Mouse (Mus musculus) embryonic facial prominence, embryonic 10.5 days (tissue): ENCODE measurements around the gene Slc35b2. TPM values are rescaled to one million over a fixed set of nuclear protein-coding genes. Genes with fewer than 3 reads are reported as not detected.

Experiments
- DNase-seq: peaks from one replicate; pipeline ENCODE4 v3.0.0-alpha.2; 2017; ENCODE audit warnings: low spot score
- H3K27ac ChIP-seq: fragments of 300-500 bp; sonication (generic); replicated peaks from 2 replicates; pipeline ENCODE4 v1.5.1; 2016; ENCODE audit warnings: mild to moderate bottlenecking
- H3K27me3 ChIP-seq: fragments of 300-500 bp; sonication (generic); replicated peaks from 2 replicates; pipeline ENCODE4 v1.6.1; 2016; ENCODE audit warnings: low read depth, mild to moderate bottlenecking; ENCODE audit not compliant: poor library complexity, severe bottlenecking
- H3K36me3 ChIP-seq: fragments of 300-500 bp; sonication (generic); replicated peaks from 2 replicates; pipeline ENCODE4 v1.6.1; 2016; ENCODE audit warnings: mild to moderate bottlenecking, moderate library complexity
- H3K4me1 ChIP-seq: fragments of 300-500 bp; sonication (generic); 2 replicates; pipeline ENCODE4 v1.6.1; 2016
- H3K4me3 ChIP-seq: fragments of 300-500 bp; sonication (generic); 2 replicates; pipeline ENCODE4 v1.5.1; 2016; ENCODE audit warnings: mild to moderate bottlenecking, moderate library complexity
- H3K9me3 ChIP-seq: fragments of 300-500 bp; sonication (generic); 2 replicates; pipeline ENCODE4 v1.6.1; 2016; ENCODE audit warnings: mild to moderate bottlenecking
- WGBS: fragments of 180-500 bp; shearing (Covaris S2); methylation state at CpG from one replicate; pipeline ENCODE4 v1.1.7; 2016; 5-methylcytosine and 5-hydroxymethylcytosine counted together
- polyA plus RNA-seq: library from polyadenylated mRNA; unstranded; fragments of >200 nt; fragmentation: Nextera tagmentation; extraction: Ambion mirVana; gene quantifications from 2 replicates; pipeline ENCODE4 v1.2.1, GENCODE M21; 2016

Gene Slc35b2
- polyA plus RNA-seq, 1 experiment from 2014 or later: 101 TPM

DNA sequence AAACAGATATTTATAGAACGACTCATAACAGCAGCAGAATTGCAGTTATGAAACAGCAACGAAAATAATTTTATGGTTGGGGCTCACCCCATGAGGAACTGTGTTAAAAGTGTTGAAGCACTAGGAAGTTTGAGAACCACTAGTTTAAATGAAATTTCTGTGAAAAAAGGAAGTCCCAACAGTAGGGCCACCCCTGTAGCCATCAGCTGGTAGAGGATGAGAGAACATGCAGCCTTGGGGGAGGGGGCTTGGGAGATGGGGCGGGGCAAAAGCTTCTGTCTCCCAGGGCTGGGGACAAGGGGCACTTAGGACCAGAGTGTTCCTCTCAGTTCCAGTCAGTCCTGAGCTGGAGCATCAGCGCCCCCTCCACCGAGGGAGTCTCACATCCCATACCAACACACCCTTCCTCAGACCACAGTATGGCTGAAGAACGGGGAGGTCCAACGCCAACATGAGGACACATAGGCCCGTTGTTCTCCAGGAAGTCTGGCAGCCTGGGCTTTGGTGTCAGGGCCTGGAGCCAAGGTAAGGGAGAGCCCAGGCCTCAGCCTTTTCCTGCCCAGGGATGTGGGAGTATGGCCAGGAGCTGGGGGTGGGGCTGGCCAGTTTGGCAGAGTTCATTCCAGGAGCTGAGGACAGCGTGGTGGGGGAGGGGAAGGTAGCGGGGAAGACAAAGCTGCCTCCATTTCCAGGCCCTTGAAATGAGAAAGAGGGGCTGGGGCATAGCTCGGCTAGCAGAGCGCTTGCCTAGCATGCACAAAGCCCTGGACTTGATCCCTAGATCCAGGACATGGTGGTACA is 20.6 kb downstream of the Slc35b2 start:
- Histone ChIP-seq H3K9me3 (peaks cover 4% of the 10 kb centered on the region; the same call in 1 of the 2 replicates), H3K36me3 (peaks cover 29% of the 10 kb centered on the region), H3K4me1 (peaks cover 40% of the 10 kb centered on the region), H3K27ac (peak overlapping the region; percentile 87), H3K4me3 (peak overlapping the region; percentile 37), H3K27me3 (no peaks in the 10 kb centered on the region)
- 28% methylated on average over 12 of the region's 12 CpGs for WGBS
- DNase-seq: peak; percentile 73

DNA sequence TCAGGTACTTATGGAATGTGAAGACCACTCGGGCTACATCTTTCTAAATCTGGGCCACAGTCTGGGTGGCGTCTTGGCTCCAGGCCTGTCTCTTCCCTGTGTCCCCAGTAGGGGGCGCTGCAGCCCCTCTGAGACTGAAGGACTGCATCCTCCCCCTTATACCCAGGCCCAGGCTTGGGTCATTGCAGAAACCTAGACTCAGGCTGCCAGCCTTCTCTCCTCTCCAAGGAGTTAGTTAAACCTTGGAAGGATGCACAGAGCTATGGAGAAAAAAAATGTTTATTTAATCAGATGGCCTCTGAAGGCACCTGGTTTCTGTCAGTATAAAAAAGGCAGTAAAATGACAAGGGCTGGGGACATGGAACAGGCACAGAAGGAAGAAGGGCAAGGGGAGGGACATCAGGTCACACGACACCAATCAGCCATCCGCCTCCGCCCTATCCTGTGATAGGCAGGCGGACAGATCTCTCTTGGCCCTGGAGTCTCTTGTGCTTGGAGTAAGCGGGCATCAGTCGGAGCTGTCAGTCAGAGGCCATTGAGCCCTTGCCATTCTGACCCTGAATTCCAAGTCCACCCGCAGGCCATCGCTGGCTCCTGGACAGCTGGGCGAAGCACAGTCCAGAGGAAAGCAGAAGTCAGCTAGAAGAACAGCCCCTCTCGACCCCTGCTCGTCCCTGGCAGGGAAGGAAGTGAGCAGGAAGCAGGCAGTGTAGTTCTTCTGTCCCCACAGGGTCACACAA is 21.4 kb downstream of the Slc35b2 start:
- Histone ChIP-seq H3K27ac (peak overlapping the region; percentile 87), H3K27me3 (no peaks in the 10 kb centered on the region), H3K4me3 (peak overlapping the region; percentile 37), H3K9me3 (peaks cover 4% of the 10 kb centered on the region; the same call in 1 of the 2 replicates), H3K4me1 (peaks cover 42% of the 10 kb centered on the region), H3K36me3 (peaks cover 37% of the 10 kb centered on the region)
- 8% methylated on average over 14 of the region's 14 CpGs for WGBS
- peak; percentile 90 for DNase-seq

DNA sequence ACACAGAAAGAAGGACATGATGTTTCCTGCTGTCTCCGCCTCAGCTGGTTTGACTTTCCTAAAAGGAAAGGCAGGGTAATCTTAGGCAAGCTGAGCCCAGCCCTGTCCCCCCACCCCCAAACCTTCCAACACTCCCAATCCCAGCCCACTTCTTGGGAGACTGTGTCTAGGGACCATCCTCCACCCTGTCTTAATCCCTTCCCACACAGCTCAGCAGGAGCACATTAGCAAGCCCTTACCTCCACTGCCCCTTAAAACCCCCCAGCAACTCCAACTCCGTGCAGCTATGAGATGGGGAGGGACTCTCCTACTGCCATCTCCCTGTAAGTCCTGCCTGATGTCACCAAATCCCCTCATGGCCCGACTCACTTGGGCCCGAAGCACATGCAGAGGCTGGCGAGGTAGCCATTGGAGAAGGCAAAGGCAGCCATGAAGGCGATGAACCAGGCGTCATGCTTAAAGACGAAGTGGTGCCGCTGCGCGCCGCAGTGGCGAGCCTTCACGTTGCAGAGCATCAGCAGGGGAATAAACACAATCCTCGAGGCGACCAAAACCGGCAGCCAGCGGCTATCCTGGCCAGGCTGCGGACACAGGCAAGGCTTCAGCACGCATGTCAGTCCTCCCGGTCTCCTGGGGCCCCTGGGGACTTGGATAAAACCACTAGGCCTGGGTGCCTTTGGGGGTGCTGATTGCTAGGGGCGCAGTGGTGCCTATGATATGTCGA is 22.2 kb downstream of the Slc35b2 start:
- Histone ChIP-seq H3K27ac (peak overlapping the region; percentile 87), H3K9me3 (peaks cover 4% of the 10 kb centered on the region; the same call in 1 of the 2 replicates), H3K36me3 (peaks cover 38% of the 10 kb centered on the region), H3K27me3 (no peaks in the 10 kb centered on the region), H3K4me3 (0 out of 2 replicates have a peak overlapping the region, but pooled peaks have one; percentile 29), H3K4me1 (peaks cover 46% of the 10 kb centered on the region)
- DNase-seq: no peak
- 55% methylated on average over 23 of the region's 23 CpGs for WGBS

DNA sequence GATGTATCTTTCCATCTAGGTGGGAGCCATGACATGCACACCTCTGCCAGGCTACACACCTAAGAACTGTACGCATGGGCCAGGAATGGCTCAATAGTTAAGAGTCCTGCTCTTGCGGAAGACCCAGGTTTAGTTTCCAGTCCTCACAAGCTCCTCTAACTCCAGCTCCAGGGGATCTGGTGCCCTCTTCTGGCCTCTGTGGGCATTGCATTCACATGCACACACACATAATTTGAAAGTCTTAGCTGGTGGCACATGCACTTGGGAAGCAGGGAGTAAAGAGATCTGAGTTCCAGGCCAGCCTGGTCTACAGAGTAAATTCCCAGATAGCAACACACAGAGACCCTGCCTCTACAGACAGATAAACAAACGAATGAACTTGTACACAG is 22.8 kb downstream of the Slc35b2 start:
- peaks cover 4% of the 10 kb centered on the region; the same call in 1 of the 2 replicates for H3K9me3 ChIP-seq
- peak; percentile 50 for DNase-seq
- peak overlapping the region; percentile 87; the same call in 1 of the 2 replicates for H3K27ac ChIP-seq
- H3K4me3 ChIP-seq: no peak overlapping the region
- H3K27me3 ChIP-seq: no peaks in the 10 kb centered on the region
- H3K4me1 ChIP-seq: peaks cover 46% of the 10 kb centered on the region
- 96% methylated on average over 3 of the region's 3 CpGs for WGBS
- H3K36me3 ChIP-seq: peaks cover 38% of the 10 kb centered on the region

DNA sequence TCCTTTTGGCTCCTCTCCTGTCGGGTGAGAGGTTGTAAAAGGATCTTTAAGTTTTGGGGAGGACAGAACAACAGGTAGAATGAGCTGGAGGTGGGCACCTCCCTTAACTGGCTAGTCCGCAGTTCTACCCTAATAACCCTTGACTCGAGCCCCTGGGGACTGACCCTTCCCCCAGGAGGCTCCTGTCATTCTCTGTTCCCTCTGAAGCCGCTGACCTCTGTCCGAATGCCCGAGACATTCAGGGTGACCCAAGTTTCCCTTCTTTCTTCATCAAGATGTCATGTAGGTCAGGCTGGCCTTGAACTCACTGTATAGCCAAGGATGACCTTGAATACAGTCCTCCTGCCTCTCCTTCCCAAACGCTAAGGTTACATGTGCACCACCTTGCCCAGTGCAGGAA is 24.7 kb downstream of the Slc35b2 start:
- Histone ChIP-seq H3K27ac (no peak overlapping the region), H3K36me3 (peaks cover 38% of the 10 kb centered on the region), H3K4me3 (no peak overlapping the region), H3K4me1 (peaks cover 62% of the 10 kb centered on the region), H3K9me3 (peaks cover 4% of the 10 kb centered on the region; the same call in 1 of the 2 replicates), H3K27me3 (peaks cover 15% of the 10 kb centered on the region)
- 92% methylated on average over 7 of the region's 7 CpGs for WGBS
- DNase-seq: no peak

DNA sequence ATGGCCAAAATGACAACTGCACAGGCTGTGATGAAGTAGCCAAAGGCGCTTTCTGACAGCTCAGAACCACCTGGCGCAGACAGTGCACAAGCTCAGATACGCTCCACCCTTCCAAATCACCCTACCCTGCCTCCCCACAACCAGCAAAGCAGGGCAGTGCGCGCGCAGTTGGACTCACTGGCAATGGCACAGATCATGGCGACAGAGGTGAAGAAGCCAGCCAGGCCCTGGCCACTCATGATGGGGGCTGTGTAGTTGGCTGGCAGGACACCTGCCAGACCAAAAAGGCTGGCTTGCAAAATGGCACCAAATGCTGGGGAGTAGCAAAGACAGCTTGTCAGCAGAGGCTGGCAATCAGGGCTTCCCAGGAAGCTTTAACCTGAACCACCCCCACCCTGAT is 25.6 kb downstream of the Slc35b2 start:
- peaks cover 66% of the 10 kb centered on the region for H3K4me1 ChIP-seq
- peaks cover 4% of the 10 kb centered on the region; the same call in 1 of the 2 replicates for H3K9me3 ChIP-seq
- H3K27me3 ChIP-seq: peaks cover 24% of the 10 kb centered on the region
- no peak overlapping the region for H3K27ac ChIP-seq
- no peak overlapping the region for H3K4me3 ChIP-seq
- 96% methylated on average over 7 of the region's 7 CpGs for WGBS
- no peak for DNase-seq
- peaks cover 38% of the 10 kb centered on the region for H3K36me3 ChIP-seq

DNA sequence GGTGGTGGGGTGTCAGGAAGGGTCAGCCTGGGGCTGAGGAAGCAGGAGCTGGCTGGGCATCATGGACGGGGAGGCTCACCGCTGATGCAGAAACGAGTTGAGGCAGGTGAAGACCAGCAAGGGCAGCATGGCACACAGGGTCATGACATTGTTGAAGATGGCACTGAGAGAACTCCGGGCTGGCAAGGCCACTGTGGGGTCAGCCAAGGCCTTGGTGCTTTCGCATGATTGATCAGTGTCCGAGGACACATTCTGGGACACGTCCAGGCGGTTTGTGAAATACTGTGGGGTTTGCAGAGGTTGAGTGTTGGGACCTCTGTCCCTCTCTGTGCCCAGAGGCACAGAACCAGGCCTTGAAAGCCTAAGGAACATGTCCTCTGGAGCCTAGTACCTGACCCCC is 26.2 kb downstream of the Slc35b2 start:
- Histone ChIP-seq H3K27me3 (peaks cover 30% of the 10 kb centered on the region), H3K4me1 (peaks cover 66% of the 10 kb centered on the region), H3K27ac (0 out of 2 replicates have a peak overlapping the region, but pooled peaks have one; percentile 40), H3K9me3 (peaks cover 4% of the 10 kb centered on the region; the same call in 1 of the 2 replicates), H3K4me3 (no peak overlapping the region), H3K36me3 (peaks cover 38% of the 10 kb centered on the region)
- WGBS: 94% methylated on average over 8 of the region's 8 CpGs
- no peak for DNase-seq

DNA sequence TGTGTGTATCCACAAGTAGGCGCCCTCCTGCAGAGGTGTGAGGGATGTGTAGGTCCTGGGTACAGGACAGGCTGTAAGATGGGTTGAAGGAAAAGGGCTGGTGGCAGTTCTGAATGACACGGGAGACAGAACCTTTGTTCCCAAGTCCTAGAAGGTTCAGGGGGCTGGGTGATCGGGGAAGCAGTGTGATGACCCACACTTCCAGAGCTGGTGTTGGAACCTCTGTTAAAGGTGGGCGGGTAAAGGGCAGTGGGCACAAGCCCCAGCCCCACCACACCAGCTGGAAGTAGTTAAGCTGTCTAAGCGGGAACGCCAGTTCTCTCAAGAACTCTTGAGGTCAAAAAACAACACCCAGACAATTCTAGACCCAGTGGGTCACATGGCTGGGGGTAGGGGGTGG is 26.7 kb downstream of the Slc35b2 start:
- WGBS: 63% methylated on average over 6 of the region's 6 CpGs
- no peak for DNase-seq
- peaks cover 36% of the 10 kb centered on the region for H3K27me3 ChIP-seq
- H3K4me3 ChIP-seq: no peak overlapping the region
- H3K27ac ChIP-seq: peak overlapping the region; percentile 40; the same call in 1 of the 2 replicates
- peaks cover 38% of the 10 kb centered on the region for H3K36me3 ChIP-seq
- peaks cover 4% of the 10 kb centered on the region; the same call in 1 of the 2 replicates for H3K9me3 ChIP-seq
- peaks cover 66% of the 10 kb centered on the region for H3K4me1 ChIP-seq

DNA sequence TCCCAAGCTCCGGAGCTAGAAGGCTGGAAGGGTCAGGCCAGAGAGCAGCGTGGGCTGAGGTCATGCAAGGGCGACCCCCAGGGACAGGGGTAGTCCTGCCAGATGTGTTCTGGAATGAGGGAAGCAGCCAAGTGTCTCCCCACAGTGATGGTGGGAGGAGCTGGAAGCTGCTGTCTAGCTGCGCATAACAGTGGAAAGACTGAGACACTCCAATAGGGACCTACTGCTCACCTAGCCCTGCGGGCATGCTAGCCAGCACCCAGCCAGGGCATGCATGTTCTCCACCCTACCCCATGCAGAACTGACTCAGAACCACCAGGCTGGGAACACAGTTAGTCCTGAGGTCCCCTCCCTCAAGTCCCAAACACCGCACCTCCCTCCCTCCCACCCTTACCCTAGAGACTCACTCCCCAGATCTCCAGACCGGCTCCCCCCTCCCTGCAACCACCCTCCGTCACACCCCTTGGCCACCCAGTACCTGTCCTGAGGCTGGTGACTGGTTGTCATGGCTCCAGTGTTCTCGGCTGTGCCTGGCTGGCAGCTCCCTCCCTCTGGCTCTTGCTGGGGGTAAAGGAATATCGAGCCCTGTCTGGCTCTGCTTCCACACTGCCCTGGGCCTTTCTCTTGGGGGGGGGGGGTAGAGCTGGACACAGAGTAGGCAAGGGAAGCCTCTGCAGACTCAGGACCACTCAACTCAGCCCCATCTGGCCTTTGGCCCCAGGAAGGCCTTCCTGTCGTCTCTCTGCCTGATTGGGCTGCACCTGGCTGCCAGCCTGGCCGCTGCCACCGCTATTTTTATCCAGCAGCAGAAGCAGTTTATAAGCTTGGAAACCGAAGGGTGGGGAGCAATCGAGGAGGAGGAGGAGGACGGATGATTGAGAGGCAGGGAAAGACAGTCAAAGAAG is 28.3 kb downstream of the Slc35b2 start:
- peak overlapping the region; percentile 53 for H3K27ac ChIP-seq
- no peak for DNase-seq
- 44% methylated on average over 16 of the region's 16 CpGs for WGBS
- H3K27me3 ChIP-seq: peaks cover 51% of the 10 kb centered on the region
- no peaks in the 10 kb centered on the region; the same call in 1 of the 2 replicates for H3K9me3 ChIP-seq
- H3K4me3 ChIP-seq: peak overlapping the region; percentile 68
- H3K36me3 ChIP-seq: peaks cover 29% of the 10 kb centered on the region
- H3K4me1 ChIP-seq: peaks cover 71% of the 10 kb centered on the region

DNA sequence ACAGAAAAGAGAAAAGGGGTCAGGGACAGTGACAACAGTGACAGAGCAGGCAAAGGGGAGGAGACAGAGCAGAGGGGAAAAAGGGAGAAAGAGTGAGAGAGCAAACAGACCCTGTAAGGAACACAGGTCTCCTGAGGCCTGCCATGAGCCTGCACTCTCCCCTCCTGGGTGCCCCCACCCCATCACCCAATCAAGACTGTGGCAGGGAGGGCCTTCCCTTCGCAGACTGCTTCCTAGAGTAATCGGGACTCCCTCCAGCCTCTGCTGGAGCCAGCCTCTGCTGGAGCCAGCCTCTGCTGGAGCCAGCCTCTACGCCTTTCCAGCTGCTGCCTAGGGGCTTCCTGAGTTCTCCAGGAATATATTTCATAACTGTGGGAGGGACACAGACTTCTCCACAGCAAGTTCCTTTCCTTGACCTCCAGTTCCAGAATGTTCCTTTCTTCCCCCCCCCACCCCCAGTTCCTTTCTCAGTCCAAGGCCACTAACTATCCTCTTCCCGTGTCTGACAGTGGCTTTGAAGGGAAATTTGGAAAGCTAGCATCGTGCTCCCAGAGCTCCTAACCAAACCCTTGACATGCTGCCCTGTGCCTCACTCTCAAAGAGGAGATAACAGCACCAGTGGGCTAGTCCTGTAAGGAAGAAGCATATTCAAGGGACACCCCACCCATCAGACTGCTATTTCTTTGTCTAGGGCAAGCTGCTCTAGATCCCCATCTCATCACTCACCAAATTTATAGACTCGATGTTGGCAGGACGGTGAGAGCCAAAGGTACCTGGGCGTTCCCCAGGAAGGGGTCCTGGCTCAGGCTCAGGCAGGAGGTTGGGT is 29.1 kb downstream of the Slc35b2 start:
- 42% methylated on average over 8 of the region's 8 CpGs for WGBS
- peaks cover 79% of the 10 kb centered on the region for H3K4me1 ChIP-seq
- peak overlapping the region; percentile 68 for H3K4me3 ChIP-seq
- H3K27ac ChIP-seq: peak overlapping the region; percentile 53
- peaks cover 59% of the 10 kb centered on the region for H3K27me3 ChIP-seq
- DNase-seq: no peak
- H3K36me3 ChIP-seq: peaks cover 23% of the 10 kb centered on the region
- no peaks in the 10 kb centered on the region for H3K9me3 ChIP-seq

DNA sequence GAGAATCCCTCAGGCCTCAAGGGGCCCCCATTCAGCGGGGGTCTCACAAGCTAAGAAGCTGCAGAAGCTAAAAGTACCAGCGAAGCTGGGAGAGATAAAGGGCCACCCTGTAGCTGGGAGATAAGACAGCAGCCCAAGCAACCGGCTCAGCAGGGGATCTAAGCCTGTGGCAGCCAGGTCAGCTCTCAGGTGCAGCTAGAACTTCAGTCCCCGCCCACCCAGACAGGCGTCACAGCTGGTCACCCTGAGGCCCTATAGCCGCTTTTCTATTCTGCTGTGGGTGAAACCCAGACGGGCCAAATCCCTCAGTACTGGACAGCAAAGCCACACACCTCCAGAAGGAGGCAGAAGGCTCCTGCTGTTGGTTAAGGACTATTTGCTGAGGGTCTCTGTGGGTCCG is 29.8 kb downstream of the Slc35b2 start:
- Histone ChIP-seq H3K27ac (peak overlapping the region; percentile 53; the same call in 1 of the 2 replicates), H3K36me3 (peaks cover 17% of the 10 kb centered on the region), H3K4me1 (peaks cover 86% of the 10 kb centered on the region), H3K9me3 (no peaks in the 10 kb centered on the region), H3K4me3 (peak overlapping the region; percentile 68), H3K27me3 (peaks cover 66% of the 10 kb centered on the region)
- 11% methylated on average over 8 of the region's 8 CpGs for WGBS
- no peak for DNase-seq
